In genomic region chr8:77487590-77488214, GRCm38 (mm10) we compare ENCODE assay signal across 13 mouse cellular contexts. TPM values are rescaled to one million over a fixed set of nuclear protein-coding genes. Genes with fewer than 3 reads are reported as not detected.
A peak's percentile ranks its signal among the peaks of the same experiment; 100 is the strongest.
DNase-seq lines count a peak whose midpoint lies in the region; ATAC-seq and TF ChIP-seq lines count a peak whose summit lies in the region.
"Had no signal": no experiment of that assay in that cellular context is flagged by ENCODE, and none has a peak within 500 bp of the region (broad histone marks: within the 10 kb centered on the region; RNA-seq: fewer than 3 reads in every experiment).

No protein-coding gene starts in this region.

- H3K9me3 ChIP-seq in limb, embryonic 12.5 days: no peaks in the 10 kb centered on the region
- no peaks in the 10 kb centered on the region for H3K9me3 ChIP-seq in limb, embryonic 10.5 days (replicated peaks)
- H3K9me3 ChIP-seq in heart, embryonic 11.5 days (replicated peaks; ENCODE audit: control insufficient read depth, low read length): no peaks in the 10 kb centered on the region
- H3K9me3 ChIP-seq in liver, postnatal 0 days (ENCODE audit: low read length): no peaks in the 10 kb centered on the region
- no peaks in the 10 kb centered on the region for H3K9me3 ChIP-seq in neural tube, embryonic 15.5 days (replicated peaks)
- H3K9me3 ChIP-seq: hindbrain, embryonic 13.5 days had no signal

- H3K4me3 ChIP-seq in limb, embryonic 12.5 days (replicated peaks): no peak overlapping the region
- H3K4me3 ChIP-seq in limb, embryonic 10.5 days: no peak overlapping the region
- no peak overlapping the region for H3K4me3 ChIP-seq in heart, embryonic 11.5 days (ENCODE audit: low read depth, low read length)
- no peak overlapping the region for H3K4me3 ChIP-seq in liver, postnatal 0 days (ENCODE audit: low read depth, low read length)
- H3K4me3 ChIP-seq in neural tube, embryonic 15.5 days (replicated peaks): no peak overlapping the region
- H3K4me3 ChIP-seq: hindbrain, embryonic 13.5 days; layer of hippocampus, adult 2 months had no signal

- no peaks in the 10 kb centered on the region for H3K27me3 ChIP-seq in limb, embryonic 12.5 days
- H3K27me3 ChIP-seq in limb, embryonic 10.5 days (ENCODE audit: low read depth, poor library complexity, severe bottlenecking): no peaks in the 10 kb centered on the region
- no peaks in the 10 kb centered on the region for H3K27me3 ChIP-seq in Patski
- H3K27me3 ChIP-seq in heart, embryonic 11.5 days (ENCODE audit: control insufficient read depth, insufficient read depth, low read length): no peaks in the 10 kb centered on the region
- no peaks in the 10 kb centered on the region for H3K27me3 ChIP-seq in liver, postnatal 0 days (ENCODE audit: insufficient read depth, low read length)
- no peaks in the 10 kb centered on the region for H3K27me3 ChIP-seq in neural tube, embryonic 15.5 days (replicated peaks)
- H3K27me3 ChIP-seq: hindbrain, embryonic 13.5 days had no signal

- TF ChIP-seq EP300 in liver, postnatal 0 days (IDR thresholded peaks at IDR 0.05; ENCODE audit: low read depth): no peak

- TF ChIP-seq CTCF in Patski (IDR thresholded peaks at IDR 0.05): no peak
- TF ChIP-seq CTCF in liver, postnatal 0 days (IDR thresholded peaks at IDR 0.05; ENCODE audit: low read depth): no peak

- CTCF ChIA-PET in Patski (lab: Charles Lee): interaction anchor here (0.8 to 2.8 kb wide), 3 partner anchors 20 to 61 kb away, joined by 3 to 10 read pairs (median 6); no protein-coding TSS in a partner anchor

- no peak overlapping the region for H3K4me2 ChIP-seq in limb, embryonic 12.5 days
- no peak overlapping the region for H3K4me2 ChIP-seq in heart, embryonic 11.5 days
- no peak overlapping the region for H3K4me2 ChIP-seq in liver, postnatal 0 days (ENCODE audit: low read depth, low read length)
- no peak overlapping the region for H3K4me2 ChIP-seq in neural tube, embryonic 15.5 days
- H3K4me2 ChIP-seq: hindbrain, embryonic 13.5 days had no signal

- no peaks in the 10 kb centered on the region for H3K36me3 ChIP-seq in limb, embryonic 12.5 days
- no peaks in the 10 kb centered on the region for H3K36me3 ChIP-seq in limb, embryonic 10.5 days
- no peaks in the 10 kb centered on the region for H3K36me3 ChIP-seq in heart, embryonic 11.5 days (ENCODE audit: control insufficient read depth, insufficient read depth, low read length)
- H3K36me3 ChIP-seq in liver, postnatal 0 days (replicated peaks; ENCODE audit: insufficient read depth, low read length): no peaks in the 10 kb centered on the region
- H3K36me3 ChIP-seq in neural tube, embryonic 15.5 days: no peaks in the 10 kb centered on the region
- H3K36me3 ChIP-seq: hindbrain, embryonic 13.5 days had no signal

- no peak overlapping the region for H3K9ac ChIP-seq in limb, embryonic 12.5 days (replicated peaks)
- H3K9ac ChIP-seq in heart, embryonic 11.5 days (ENCODE audit: low read depth, low read length): no peak overlapping the region
- H3K9ac ChIP-seq in liver, postnatal 0 days (replicated peaks): peak overlapping the region; percentile 11; the same call in 1 of the 2 replicates
- no peak overlapping the region for H3K9ac ChIP-seq in neural tube, embryonic 15.5 days (replicated peaks)
- H3K9ac ChIP-seq: forebrain, postnatal 0 days; hindbrain, embryonic 13.5 days had no signal

- peak overlapping the region; percentile 23; the same call in 1 of the 2 replicates for H3K27ac ChIP-seq in limb, embryonic 12.5 days
- no peak overlapping the region for H3K27ac ChIP-seq in limb, embryonic 10.5 days
- H3K27ac ChIP-seq in heart, embryonic 11.5 days (ENCODE audit: low read depth, low read length): peak overlapping the region; percentile 58
- H3K27ac ChIP-seq in liver, postnatal 0 days (ENCODE audit: low read depth): peak overlapping the region; percentile 58; the same call in 1 of the 2 replicates
- H3K27ac ChIP-seq in neural tube, embryonic 15.5 days (replicated peaks): no peak overlapping the region
- H3K27ac ChIP-seq: hindbrain, embryonic 13.5 days; layer of hippocampus, adult 2 months; macrophage had no signal

- no peak for ATAC-seq in limb, embryonic 12.5 days (ENCODE audit: insufficient number of reproducible peaks, insufficient read depth, low FRiP score, low TSS enrichment, low read depth)
- peak; percentile 48 for ATAC-seq in Patski
- ATAC-seq in heart, embryonic 11.5 days (replicated peaks; ENCODE audit: insufficient number of reproducible peaks, low FRiP score, low TSS enrichment): no peak
- ATAC-seq in liver, postnatal 0 days: no peak
- no peak for ATAC-seq in neural tube, embryonic 15.5 days (ENCODE audit: low FRiP score)
- ATAC-seq: forebrain, postnatal 0 days had no signal

- peaks cover 64% of the 10 kb centered on the region for H3K4me1 ChIP-seq in limb, embryonic 12.5 days (replicated peaks)
- peaks cover 59% of the 10 kb centered on the region for H3K4me1 ChIP-seq in limb, embryonic 10.5 days
- peaks cover 74% of the 10 kb centered on the region for H3K4me1 ChIP-seq in heart, embryonic 11.5 days (ENCODE audit: control insufficient read depth, insufficient read depth, low read length)
- peaks cover 37% of the 10 kb centered on the region for H3K4me1 ChIP-seq in liver, postnatal 0 days (ENCODE audit: insufficient read depth)
- H3K4me1 ChIP-seq in neural tube, embryonic 15.5 days: 0 out of 2 replicates have a peak, but pooled peaks cover 4% of the 10 kb centered on the region
- H3K4me1 ChIP-seq: hindbrain, embryonic 13.5 days had no signal

- POLR2A ChIA-PET in Patski (lab: Charles Lee): interaction anchor here (1.2 kb wide), 2 partner anchors 41 to 59 kb away, joined by 3 to 4 read pairs; no protein-coding TSS in a partner anchor

- in situ Hi-C loops in Patski (cut with MboI; ENCODE audit: low pct_unique_long_range_greater_than_20kb): no loop called here

- no peak for DNase-seq in limb, embryonic 10.5 days (ENCODE audit: low spot score)
- DNase-seq in Patski (ENCODE audit: low read depth, low spot score): no peak
- DNase-seq in liver, postnatal 0 days: no peak
- no peak for DNase-seq in yolk sac, embryonic 10.5 days (ENCODE audit: low spot score)
- DNase-seq: embryo, embryonic 11 days; forebrain, postnatal 0 days; right cerebral cortex, postnatal 14 days had no signal

- WGBS in limb, embryonic 12.5 days: 71% methylated on average over 10 of the region's 10 CpGs
- 82% methylated on average over 10 of the region's 10 CpGs for WGBS in limb, embryonic 10.5 days
- 53% methylated on average over 10 of the region's 10 CpGs for WGBS in heart, embryonic 11.5 days (ENCODE audit: insufficient replicate concordance)
- 70% methylated on average over 10 of the region's 10 CpGs for WGBS in liver, postnatal 0 days (ENCODE audit: insufficient replicate concordance)
- WGBS in neural tube, embryonic 15.5 days: 87% methylated on average over 10 of the region's 10 CpGs

RNA-seq across cellular contexts. Expression of gene Arhgap10, which starts 30.1 kb away (rescaled TPM):
- polyA plus RNA-seq in limb, embryonic 12.5 days (2016; fragmentation: Nextera tagmentation; extraction: Ambion mirVana): 36.8 and 39.2 TPM in 2 replicates
- 39.1 and 43.8 TPM in 2 replicates for polyA plus RNA-seq in limb, embryonic 10.5 days (2016; fragmentation: Nextera tagmentation; extraction: Ambion mirVana)
- 45.5 TPM for polyA plus RNA-seq in Patski (2021)
- polyA plus RNA-seq in heart, embryonic 11.5 days (2014; fragmentation: Nextera tagmentation; extraction: Ambion mirVana): 21.2 and 23.2 TPM in 2 replicates
- polyA plus RNA-seq in liver, postnatal 0 days (2015; fragmentation: Nextera tagmentation; extraction: Ambion mirVana): 3.9 and 4.1 TPM in 2 replicates
- polyA plus RNA-seq in neural tube, embryonic 15.5 days (2015; fragmentation: Nextera tagmentation; extraction: Ambion mirVana): 5.7 and 11.4 TPM in 2 replicates

Comparison
In these comparisons a context has a peak if more than half of its experiments do, and no peak if none do; other contexts are left out.
1. H3K27ac ChIP-seq: peak in limb, embryonic 12.5 days (single experiment), heart, embryonic 11.5 days (single experiment) and liver, postnatal 0 days (single experiment); none in limb, embryonic 10.5 days (single experiment) and neural tube, embryonic 15.5 days (single experiment).